Mouse (Mus musculus) ES-E14 (cell line): ENCODE results near the gene Astn2.

ENCODE experiments used
- CHD2 ChIP-seq: IDR thresholded peaks from 2 replicates; pipeline ENCODE4 v1.6.1; 2014; ENCODE audit warnings: mild to moderate bottlenecking, low read depth, low read length, inconsistent platforms
- HCFC1 ChIP-seq: IDR thresholded peaks from 2 replicates; pipeline ENCODE4 v1.6.1; 2012; ENCODE audit warnings: low read length, inconsistent platforms, borderline replicate concordance; ENCODE audit not compliant: insufficient read depth

DNA sequence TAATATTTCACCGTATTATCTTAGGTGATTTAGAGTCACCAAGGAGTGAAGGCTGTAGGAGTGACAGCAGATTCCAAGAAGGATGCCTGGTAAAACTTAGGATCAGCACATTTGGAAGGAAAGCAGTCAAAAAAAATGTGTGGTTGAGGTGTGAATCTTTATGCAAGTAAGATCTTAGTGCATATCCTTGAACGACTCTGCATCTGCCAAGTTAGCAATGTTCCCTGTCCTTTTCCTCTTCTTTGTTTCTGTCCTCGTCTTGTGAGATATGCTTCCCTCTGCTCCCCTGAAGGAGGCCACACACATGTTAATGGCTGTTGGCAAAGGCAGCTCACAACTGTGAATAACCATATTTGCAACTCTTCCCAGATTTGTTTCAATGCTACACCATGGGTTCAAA lies 439.8 kb downstream of the Astn2 start:
- TF ChIP-seq HCFC1 (no peak), CHD2 (no peak)
